In genomic region chr3:100366447-100366846, GRCm38 (mm10) we compare ENCODE assay signal across 20 mouse cellular contexts.
DNase-seq lines count a peak whose midpoint lies in the region; ATAC-seq lines count a peak whose summit lies in the region.
"Had no signal": no experiment of that assay in that cellular context is flagged by ENCODE, and none has a peak within 500 bp of the region (broad histone marks: within the 10 kb centered on the region; RNA-seq: fewer than 3 reads in every experiment).

No protein-coding gene starts in this region.

- H3K36me3 ChIP-seq in kidney, embryonic 15.5 days = no peaks in the 10 kb centered on the region
- H3K36me3 ChIP-seq: embryonic facial prominence, embryonic 15.5 days; forebrain, embryonic 10.5 days; forebrain, embryonic 15.5 days; heart, embryonic 13.5 days had no signal

- 85% methylated on average over 3 of the region's 3 CpGs for WGBS in kidney, embryonic 15.5 days

- peaks cover 18% of the 10 kb centered on the region for H3K4me1 ChIP-seq in kidney, embryonic 15.5 days
- H3K4me1 ChIP-seq: embryonic facial prominence, embryonic 15.5 days; forebrain, embryonic 10.5 days; forebrain, embryonic 15.5 days; heart, embryonic 13.5 days had no signal

- H3K9ac ChIP-seq in kidney, embryonic 15.5 days = no peak overlapping the region
- H3K9ac ChIP-seq: embryonic facial prominence, embryonic 15.5 days; forebrain, embryonic 15.5 days; heart, embryonic 13.5 days had no signal

- H3K27me3 ChIP-seq in kidney, embryonic 15.5 days = no peaks in the 10 kb centered on the region
- H3K27me3 ChIP-seq: embryonic facial prominence, embryonic 15.5 days; forebrain, embryonic 15.5 days; heart, embryonic 13.5 days had no signal

- intact Hi-C loops in left cerebral cortex, postnatal 4 days (cut with DNase I) = no loop called here

- peak; percentile 26 for ATAC-seq in CD4-positive, CD25-positive, alpha-beta regulatory T cell, adult 4 months
- no peak; the same call in 1 of the 2 replicates for ATAC-seq in kidney, embryonic 15.5 days (replicated peaks; ENCODE audit: low FRiP score)
- ATAC-seq: forebrain, embryonic 15.5 days had no signal

- peak; percentile 37 for DNase-seq in kidney, adult 11 months
- no peak for DNase-seq in kidney, postnatal 10 days
- DNase-seq in kidney, postnatal 25 days = peak; percentile 19 to 64
- DNase-seq in layer of hippocampus, adult 11-12 months (ENCODE audit: low spot score) = no peak
- DNase-seq in left cerebral cortex, postnatal 4 days = no peak
- DNase-seq: adrenal gland, postnatal 10 days; B cell, adult 2 months; cerebellum, adult 11 months; cerebellum, adult 8-10 months; cerebellum, postnatal 14 days; embryo, embryonic 11 days; gastrocnemius, postnatal 36 days; heart, adult 11 months had no signal

- no peak overlapping the region for H3K4me3 ChIP-seq in kidney, embryonic 15.5 days (replicated peaks)
- H3K4me3 ChIP-seq: embryonic facial prominence, embryonic 15.5 days; erythroblast, embryonic 14.5 days; forebrain, embryonic 10.5 days; forebrain, embryonic 15.5 days; heart, embryonic 13.5 days had no signal

- no peaks in the 10 kb centered on the region for H3K9me3 ChIP-seq in kidney, embryonic 15.5 days (replicated peaks)
- H3K9me3 ChIP-seq: embryonic facial prominence, embryonic 15.5 days; forebrain, embryonic 10.5 days; forebrain, embryonic 15.5 days; heart, embryonic 13.5 days had no signal

- peak overlapping the region; percentile 54; the same call in 1 of the 2 replicates for H3K27ac ChIP-seq in kidney, embryonic 15.5 days
- H3K27ac ChIP-seq: embryonic facial prominence, embryonic 15.5 days; forebrain, embryonic 10.5 days; forebrain, embryonic 15.5 days; heart, embryonic 13.5 days had no signal

- no peak overlapping the region for H3K4me2 ChIP-seq in kidney, embryonic 15.5 days
- H3K4me2 ChIP-seq: embryonic facial prominence, embryonic 15.5 days; forebrain, embryonic 15.5 days; heart, embryonic 13.5 days had no signal

Comparison
In these comparisons a context has a peak if more than half of its experiments do, and no peak if none do; other contexts are left out.
1. DNase-seq: peak in kidney, adult 11 months (single experiment) and kidney, postnatal 25 days (2 of 2); none in kidney, postnatal 10 days (single experiment), layer of hippocampus, adult 11-12 months (single experiment) and left cerebral cortex, postnatal 4 days (single experiment).